Mouse (Mus musculus) heart, embryonic 14.5 days (tissue): Measurements from ENCODE around the gene Pou4f2. TPM values are rescaled to one million over a fixed set of nuclear protein-coding genes. Genes with fewer than 3 reads are reported as not detected.

ENCODE experiments used
- ATAC-seq: fragments of 200-750 bp; cut with Nextera tagmentation; 2 replicates; pipeline ENCODE4 v1.8.0; 2017; ENCODE audit warnings: low read depth, moderate TSS enrichment; ENCODE audit not compliant: insufficient number of reproducible peaks, insufficient read depth, low FRiP score
- H3K27ac ChIP-seq, 2 experiments: fragments of 200-500 bp in 1 of 2; fragments of 300-500 bp in 1 of 2; sonication (generic) in 1 of 2; replicated peaks in 1 of 2; 2 replicates each; pipeline ENCODE4 v1.5.1; 2012 to 2014; ENCODE audit warnings: low read depth in 2 of 2, low read length in 2 of 2, control low read depth in 1 of 2, mild to moderate bottlenecking in 1 of 2, mixed read lengths in 1 of 2; ENCODE audit not compliant: control insufficient read depth in 1 of 2, insufficient read depth in 1 of 2
- H3K27me3 ChIP-seq: fragments of 300-500 bp; sonication (generic); 2 replicates; pipeline ENCODE4 v1.6.1; 2014; ENCODE audit warnings: mild to moderate bottlenecking, low read length, control low read depth; ENCODE audit not compliant: control insufficient read depth, insufficient read depth
- H3K36me3 ChIP-seq: fragments of 300-500 bp; sonication (generic); 2 replicates; pipeline ENCODE4 v1.6.1; 2014; ENCODE audit warnings: mild to moderate bottlenecking, control low read depth, low read length, mixed read lengths; ENCODE audit not compliant: control insufficient read depth, insufficient read depth
- H3K4me1 ChIP-seq, 2 experiments: fragments of 200-500 bp in 1 of 2; fragments of 300-500 bp in 1 of 2; sonication (generic) in 1 of 2; 2 replicates each; pipeline ENCODE4 v1.6.1; 2012 to 2014; ENCODE audit warnings: low read length in 2 of 2, control low read depth in 1 of 2, mixed read lengths in 1 of 2; ENCODE audit not compliant: control insufficient read depth in 2 of 2, insufficient read depth in 2 of 2
- H3K4me2 ChIP-seq: fragments of 300-500 bp; sonication (generic); 2 replicates; pipeline ENCODE4 v1.6.1; 2014; ENCODE audit warnings: mild to moderate bottlenecking, low read length
- H3K4me3 ChIP-seq, 2 experiments: fragments of 200-500 bp in 1 of 2; fragments of 300-500 bp in 1 of 2; sonication (generic) in 1 of 2; 2 replicates each; pipeline ENCODE4 v1.5.1; 2012 to 2014; ENCODE audit warnings: low read length in 2 of 2, mild to moderate bottlenecking in 2 of 2, control low read depth in 1 of 2, low read depth in 1 of 2, moderate library complexity in 1 of 2; ENCODE audit not compliant: control insufficient read depth in 1 of 2, insufficient read depth in 1 of 2
- H3K9ac ChIP-seq: fragments of 300-500 bp; sonication (generic); 2 replicates; pipeline ENCODE4 v1.6.1; 2014; ENCODE audit warnings: mild to moderate bottlenecking, low read length
- H3K9me3 ChIP-seq: fragments of 300-500 bp; sonication (generic); 2 replicates; pipeline ENCODE4 v1.6.1; 2016; ENCODE audit warnings: low read length, control low read depth; ENCODE audit not compliant: control insufficient read depth
- WGBS: fragments of 180-500 bp; shearing (Covaris S2); extraction: QIAGEN DNeasy Blood & Tissue Kit; methylation state at CpG from one replicate; pipeline ENCODE4 v1.1.7; 2014; 5-methylcytosine and 5-hydroxymethylcytosine counted together
- polyA plus RNA-seq: library from polyadenylated mRNA; unstranded; fragments of >200 nt; fragmentation: Nextera tagmentation; extraction: Ambion mirVana; gene quantifications from 2 replicates; pipeline ENCODE4 v1.2.1, GENCODE M21; 2014

Gene Pou4f2
- polyA plus RNA-seq, 1 experiment from 2014 or later = not detected

DNA sequence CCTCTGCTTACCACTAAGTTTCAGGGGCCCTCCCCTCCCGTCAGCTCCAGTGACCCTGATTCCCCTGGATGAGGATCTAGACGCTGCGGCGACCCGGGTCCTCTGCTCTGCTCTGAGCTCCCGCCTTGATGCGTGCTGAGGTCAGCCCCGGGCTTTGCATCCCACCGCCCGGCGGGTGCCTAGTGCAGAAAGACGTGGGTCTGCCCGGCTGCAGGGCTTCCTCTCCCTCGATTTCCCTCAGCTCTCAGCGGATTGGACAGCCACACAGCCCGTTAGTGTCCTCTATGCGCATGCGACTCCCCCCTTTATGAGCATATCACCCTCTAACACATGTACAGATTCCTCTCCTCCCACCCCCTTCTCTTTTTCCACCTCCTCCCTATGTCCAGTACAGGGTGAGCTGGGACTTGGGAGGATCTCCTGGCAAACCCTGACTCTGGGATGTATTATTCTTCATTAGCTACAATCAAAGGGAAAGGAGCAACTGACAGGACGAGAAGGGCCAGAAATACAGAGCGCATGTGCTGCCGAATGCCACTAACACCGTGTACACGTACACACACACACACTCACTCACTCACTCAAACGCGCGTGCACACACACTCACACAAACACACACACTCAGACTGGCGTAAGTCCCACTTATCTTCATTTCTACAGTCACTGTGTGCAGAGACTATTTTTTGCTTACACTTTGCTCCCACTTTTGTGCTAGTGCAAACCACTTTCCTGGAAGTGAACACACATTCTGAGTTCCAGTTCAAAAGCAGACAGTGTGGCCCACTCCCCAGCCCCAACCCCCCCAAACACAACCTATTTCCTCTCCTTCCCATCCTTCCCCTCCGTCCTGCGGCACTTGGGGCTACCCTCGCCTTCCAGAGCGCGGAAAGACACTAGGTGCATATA lies 948 bp upstream of the Pou4f2 start:
- no peak overlapping the region for H3K27ac ChIP-seq
- peak overlapping the region; percentile 77 for H3K4me2 ChIP-seq
- no peaks in the 10 kb centered on the region for H3K36me3 ChIP-seq
- peaks cover 6 to 18% of the 10 kb centered on the region in 2 experiments; a peak in 3 of 4 replicates for H3K4me1 ChIP-seq
- no peak overlapping the region for H3K9ac ChIP-seq
- H3K9me3 ChIP-seq = no peaks in the 10 kb centered on the region
- H3K27me3 ChIP-seq = peaks cover 93% of the 10 kb centered on the region
- ATAC-seq = no peak
- WGBS = 5% methylated on average over 32 of the region's 32 CpGs
- peak overlapping the region in 1 of 2 experiments; percentile 41; a peak in 1 of 4 replicates for H3K4me3 ChIP-seq

DNA sequence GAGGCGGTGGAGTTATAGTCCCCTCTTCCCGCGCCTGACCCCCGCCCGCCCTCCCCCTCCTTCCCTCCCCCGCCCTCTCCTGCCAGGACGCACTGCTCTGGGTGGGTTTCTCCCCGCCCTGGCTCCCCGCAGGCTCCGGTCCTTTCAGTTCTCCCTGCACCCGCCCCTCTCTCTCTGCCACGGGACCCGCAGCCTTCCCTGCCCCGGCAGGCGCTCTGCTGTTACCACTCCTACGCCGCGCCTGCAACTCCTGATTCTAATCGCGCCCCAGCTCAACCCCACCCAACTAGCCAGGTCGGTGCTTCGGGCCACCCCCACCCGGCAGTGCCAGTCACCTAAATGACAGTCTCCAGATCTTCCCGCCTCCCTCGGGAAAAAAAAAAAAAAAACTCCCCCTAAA lies 216 bp upstream of the Pou4f2 start:
- H3K4me2 ChIP-seq = peak overlapping the region; percentile 77
- WGBS = under 1% methylated on average over 19 of the region's 25 CpGs

DNA sequence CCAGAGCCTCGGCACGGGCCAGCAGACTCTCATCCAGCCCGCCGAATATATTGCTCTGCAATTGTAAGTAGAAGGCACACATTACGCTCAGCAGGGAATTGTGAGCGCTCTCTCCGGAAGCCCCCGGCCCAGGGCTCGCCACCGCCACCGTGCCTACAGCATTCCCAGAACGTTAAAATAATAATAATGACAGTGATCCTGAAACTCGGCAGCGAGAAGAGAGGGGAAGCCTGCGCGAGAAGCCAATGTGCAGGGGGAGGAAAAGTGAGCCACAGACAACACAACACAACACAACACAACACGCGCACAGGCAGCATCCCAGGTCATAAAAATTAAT lies 853 bp downstream of the Pou4f2 start:
- WGBS = 1% methylated on average over 18 of the region's 18 CpGs

More for the DNA sequence above, 216 bp upstream of the Pou4f2 start:
- peaks cover 94% of the 10 kb centered on the region for H3K27me3 ChIP-seq
- no peaks in the 10 kb centered on the region for H3K36me3 ChIP-seq
- no peak overlapping the region for H3K27ac ChIP-seq
- ATAC-seq = no peak
- H3K4me3 ChIP-seq = peak overlapping the region in 1 of 2 experiments; percentile 41; a peak in 3 of 4 replicates
- H3K4me1 ChIP-seq = peaks cover 6 to 18% of the 10 kb centered on the region in 2 experiments; a peak in 3 of 4 replicates
- H3K9ac ChIP-seq = no peak overlapping the region
- H3K9me3 ChIP-seq = no peaks in the 10 kb centered on the region

DNA sequence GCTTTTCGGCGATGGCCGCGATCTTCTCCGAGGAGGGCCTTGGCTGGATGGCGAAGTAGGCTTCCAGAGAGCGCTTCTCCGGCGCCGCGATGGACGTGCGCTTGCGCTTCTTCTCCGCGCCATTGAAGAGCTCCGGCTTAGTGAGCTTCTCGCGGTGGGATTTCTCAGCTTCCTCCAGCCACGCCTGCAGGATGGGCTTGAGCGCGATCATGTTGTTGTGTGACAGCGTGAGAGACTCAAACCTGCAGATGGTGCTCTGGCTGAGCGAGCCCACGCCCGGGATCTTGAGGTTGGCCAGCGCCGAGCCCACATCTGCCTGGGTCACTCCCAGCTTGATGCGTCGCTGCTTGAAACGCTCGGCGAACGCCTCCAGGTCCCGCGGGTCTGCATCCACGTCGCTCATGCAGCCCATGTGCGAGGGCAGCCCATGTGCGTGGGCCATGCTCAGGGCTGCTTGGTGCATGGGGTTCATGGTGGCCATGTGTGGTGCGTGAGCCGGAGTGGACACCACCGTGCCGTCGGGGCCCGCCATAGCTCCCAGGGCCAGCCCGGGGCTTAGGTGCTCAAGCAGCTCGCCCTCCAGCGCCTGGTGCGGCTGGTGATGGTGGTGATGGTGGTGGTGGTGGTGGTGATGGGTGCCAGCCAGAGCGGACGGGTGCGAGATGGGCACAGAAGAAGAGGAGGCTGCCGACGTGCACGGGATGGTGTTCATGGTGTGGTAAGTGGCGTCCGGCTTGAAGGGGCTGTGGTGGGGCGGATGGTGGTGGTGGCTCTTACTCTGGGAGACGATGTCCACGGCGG lies 1.4 kb downstream of the Pou4f2 start:
- peak overlapping the region in 1 of 2 experiments; percentile 41; a peak in 2 of 4 replicates for H3K4me3 ChIP-seq
- ATAC-seq = 0 out of 2 replicates have a peak, but pooled peaks have one; percentile 17
- peaks cover 93% of the 10 kb centered on the region for H3K27me3 ChIP-seq
- peaks cover 6 to 18% of the 10 kb centered on the region in 2 experiments; a peak in 3 of 4 replicates for H3K4me1 ChIP-seq
- no peak overlapping the region for H3K27ac ChIP-seq
- 1% methylated on average over 62 of the region's 62 CpGs for WGBS
- no peaks in the 10 kb centered on the region for H3K9me3 ChIP-seq
- H3K36me3 ChIP-seq = no peaks in the 10 kb centered on the region
- H3K9ac ChIP-seq = no peak overlapping the region
- H3K4me2 ChIP-seq = peak overlapping the region; percentile 77

More for the DNA sequence above, 853 bp downstream of the Pou4f2 start:
- peak overlapping the region; percentile 77 for H3K4me2 ChIP-seq
- H3K9ac ChIP-seq = no peak overlapping the region
- ATAC-seq = no peak
- no peaks in the 10 kb centered on the region for H3K36me3 ChIP-seq
- peaks cover 93% of the 10 kb centered on the region for H3K27me3 ChIP-seq
- no peak overlapping the region for H3K27ac ChIP-seq
- H3K9me3 ChIP-seq = no peaks in the 10 kb centered on the region
- peaks cover 6 to 18% of the 10 kb centered on the region in 2 experiments; a peak in 3 of 4 replicates for H3K4me1 ChIP-seq
- H3K4me3 ChIP-seq = peak overlapping the region; percentile 41 to 46; a peak in 3 of 4 replicates

DNA sequence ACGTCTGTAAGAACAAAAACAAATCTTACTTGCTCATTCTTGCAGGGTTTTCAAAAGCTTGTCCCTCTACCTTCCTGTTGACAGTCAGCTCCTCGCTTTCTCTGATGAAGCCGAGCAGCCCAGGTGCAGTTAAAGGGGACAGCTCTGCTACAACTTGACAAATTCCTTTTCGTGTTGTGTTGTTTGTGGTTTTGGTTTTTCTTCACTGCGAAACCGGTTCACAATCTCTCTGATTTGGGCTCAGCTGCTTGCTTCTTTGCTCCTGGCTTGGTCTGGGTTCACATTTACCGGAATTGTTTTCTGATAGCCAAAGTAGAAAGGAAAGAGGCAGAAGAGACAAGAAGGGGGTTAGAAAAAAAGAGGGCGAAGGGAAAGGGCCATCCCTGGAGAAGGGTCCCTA lies 2.1 kb downstream of the Pou4f2 start:
- H3K36me3 ChIP-seq = no peaks in the 10 kb centered on the region
- H3K27ac ChIP-seq = no peak overlapping the region
- peaks cover 6 to 18% of the 10 kb centered on the region in 2 experiments; a peak in 3 of 4 replicates for H3K4me1 ChIP-seq
- no peak for ATAC-seq
- peak overlapping the region in 1 of 2 experiments; percentile 41; a peak in 2 of 4 replicates for H3K4me3 ChIP-seq
- H3K9me3 ChIP-seq = no peaks in the 10 kb centered on the region
- no peak overlapping the region for H3K4me2 ChIP-seq
- no peak overlapping the region for H3K9ac ChIP-seq
- peaks cover 97% of the 10 kb centered on the region for H3K27me3 ChIP-seq
- WGBS = 6% methylated on average over 8 of the region's 8 CpGs

DNA sequence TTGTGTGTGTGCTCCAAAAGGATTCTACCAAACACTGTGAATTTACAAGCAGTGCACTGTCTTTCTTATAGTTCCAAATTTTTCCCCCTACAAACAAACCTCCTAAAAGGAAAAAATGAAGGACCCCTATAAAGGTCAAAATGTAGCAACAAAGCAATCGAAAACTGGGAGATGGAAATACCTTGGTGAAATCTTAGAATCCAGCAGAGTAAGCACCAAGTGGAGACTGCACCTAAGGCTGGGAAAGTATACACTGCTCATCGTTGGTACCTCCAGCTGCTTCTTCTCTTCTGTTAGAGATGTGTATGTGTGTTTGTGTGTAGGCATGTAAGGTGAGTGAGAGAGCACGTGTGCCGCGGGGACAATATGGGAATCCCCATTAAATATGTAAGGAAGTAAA lies 3.1 kb downstream of the Pou4f2 start:
- Histone ChIP-seq H3K36me3 (no peaks in the 10 kb centered on the region), H3K27ac (no peak overlapping the region), H3K4me3 (no peak overlapping the region), H3K9me3 (no peaks in the 10 kb centered on the region), H3K9ac (no peak overlapping the region), H3K4me2 (no peak overlapping the region), H3K27me3 (peaks cover 94% of the 10 kb centered on the region), H3K4me1 (peaks cover 6 to 18% of the 10 kb centered on the region in 2 experiments; a peak in 3 of 4 replicates)
- WGBS = 25% methylated on average over 5 of the region's 5 CpGs
- ATAC-seq = no peak

DNA sequence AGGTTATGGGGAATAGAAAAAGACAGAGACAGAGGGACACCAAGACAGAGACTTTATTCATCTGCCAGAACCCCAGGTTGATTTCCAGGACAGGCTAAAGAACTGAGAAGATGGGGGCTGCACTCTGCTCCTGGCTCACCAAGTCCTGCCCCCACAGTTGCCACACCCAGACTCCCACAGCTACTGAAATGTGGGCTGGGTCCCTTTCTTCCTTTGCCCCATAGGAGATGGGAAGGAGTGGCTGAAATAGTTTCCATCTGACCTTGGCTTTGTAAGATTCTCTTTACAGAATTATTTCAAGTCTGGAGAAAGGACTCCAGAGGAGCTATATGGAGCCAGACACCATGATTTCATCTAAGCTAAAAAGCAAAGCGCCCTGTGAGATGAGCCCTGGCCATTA lies 4.0 kb downstream of the Pou4f2 start:
- no peak for ATAC-seq
- Histone ChIP-seq H3K27ac (no peak overlapping the region), H3K36me3 (no peaks in the 10 kb centered on the region), H3K4me2 (no peak overlapping the region), H3K4me3 (no peak overlapping the region), H3K9ac (no peak overlapping the region), H3K4me1 (peaks cover 4 to 18% of the 10 kb centered on the region in 2 experiments; a peak in 3 of 4 replicates), H3K27me3 (peaks cover 94% of the 10 kb centered on the region), H3K9me3 (no peaks in the 10 kb centered on the region)
- WGBS = 13% methylated on average over 1 of the region's 1 CpGs
